Mouse (Mus musculus) layer of hippocampus, adult 2 months (tissue): ENCODE results near the gene Arid3b. TPM values are rescaled to one million over a fixed set of nuclear protein-coding genes. Genes with fewer than 3 reads are reported as not detected.

Source experiments
- DNase-seq, 2 experiments: peaks; one replicate each; pipeline ENCODE4 v3.0.0; 2022; ENCODE audit warnings: low spot score in 2 of 2
- H3K27ac ChIP-seq: fragments of 200-600 bp; 2 replicates; pipeline ENCODE4 v1.8.1; 2022
- H3K4me3 ChIP-seq: fragments of 200-600 bp; 2 replicates; pipeline ENCODE4 v1.8.1; 2022; ENCODE audit warnings: mild to moderate bottlenecking
- CTCF ChIP-seq: fragments of 200-600 bp; conservative IDR thresholded peaks from 2 replicates; pipeline ENCODE4 v1.8.1; 2022; ENCODE audit warnings: antibody characterized with exemption, mild to moderate bottlenecking, moderate library complexity
- total RNA-seq, 2 experiments: library from RNA; stranded (reverse); gene quantifications; 2 replicates each; pipeline ENCODE4 v1.2.3; 2021

The Arid3b gene
- total RNA-seq, 2 experiments from 2014 or later: 8.1 to 9.2 TPM

DNA sequence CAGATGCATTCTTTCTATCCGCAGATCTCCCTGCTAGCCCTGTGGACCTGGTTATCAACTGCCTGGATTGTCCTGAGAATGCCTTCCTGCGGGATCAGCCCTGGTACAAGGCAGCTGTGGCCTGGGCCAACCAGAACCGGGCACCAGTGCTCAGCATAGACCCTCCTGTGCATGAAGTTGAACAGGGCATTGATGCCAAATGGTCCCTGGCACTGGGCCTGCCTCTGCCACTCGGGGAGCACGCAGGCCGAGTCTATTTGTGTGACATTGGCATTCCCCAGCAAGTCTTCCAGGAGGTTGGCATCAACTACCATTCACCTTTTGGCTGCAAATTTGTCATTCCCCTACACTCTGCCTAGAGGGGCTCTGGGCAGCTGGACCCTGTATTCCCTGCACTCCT is 88.5 kb downstream of the Arid3b start:
- peak overlapping the region; percentile 29; the same call in 1 of the 2 replicates for H3K27ac ChIP-seq
- no peak for TF ChIP-seq CTCF
- no peak for DNase-seq

DNA sequence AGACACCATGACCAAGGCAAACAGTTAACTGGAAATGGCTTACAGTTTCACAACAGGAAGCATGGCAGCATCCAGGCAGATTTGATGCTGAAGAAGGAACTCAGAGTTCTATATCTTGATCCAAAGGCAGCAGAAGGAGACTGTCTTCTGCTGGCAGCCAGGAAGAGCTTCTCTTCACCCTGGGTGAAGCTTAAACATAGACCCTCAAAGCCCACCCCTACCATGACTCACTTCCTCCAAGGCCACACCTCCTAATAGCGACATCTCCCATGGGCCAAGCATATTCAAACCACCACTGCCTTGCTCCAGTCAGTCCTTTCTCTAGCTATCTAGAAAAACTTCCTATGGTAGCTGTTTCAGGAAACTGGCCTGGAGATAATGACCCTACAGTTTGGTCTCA is 89.5 kb downstream of the Arid3b start:
- TF ChIP-seq CTCF: no peak
- DNase-seq: no peak
- H3K4me3 ChIP-seq: no peak overlapping the region
- H3K27ac ChIP-seq: no peak overlapping the region

More for the DNA sequence above, 88.5 kb downstream of the Arid3b start:
- no peak overlapping the region for H3K4me3 ChIP-seq

DNA sequence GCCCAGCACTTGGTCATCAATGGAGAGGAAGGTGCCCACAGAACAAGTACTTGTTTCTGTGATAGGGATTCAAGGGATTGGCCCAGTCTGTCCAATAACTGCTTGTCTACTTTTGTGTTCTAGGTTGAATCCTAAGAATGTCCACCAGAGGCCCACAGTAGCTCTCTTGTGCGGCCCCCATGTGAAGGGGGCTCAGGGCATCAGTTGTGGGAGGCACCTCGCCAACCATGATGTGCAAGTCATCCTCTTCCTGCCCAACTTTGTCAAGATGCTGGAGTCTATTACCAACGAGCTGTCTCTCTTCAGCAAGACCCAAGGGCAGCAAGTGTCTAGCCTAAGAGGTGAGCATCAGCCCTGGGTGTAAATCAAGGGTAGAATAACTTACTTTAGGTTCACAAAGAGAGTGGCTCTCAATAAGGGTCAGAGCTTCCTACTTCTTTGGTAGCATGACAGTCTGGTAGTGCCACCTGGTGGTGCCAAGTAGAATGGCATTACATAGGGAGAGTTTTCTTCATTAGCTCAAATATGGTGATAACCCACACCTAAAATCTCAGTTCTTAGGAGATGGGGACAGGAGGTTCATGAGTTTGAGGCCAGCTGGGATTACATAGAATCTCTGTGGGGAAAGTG is 92.0 kb downstream of the Arid3b start:
- TF ChIP-seq CTCF: peak; percentile 89
- no peak overlapping the region for H3K27ac ChIP-seq
- H3K4me3 ChIP-seq: no peak overlapping the region
- DNase-seq: peak in 1 of 2 experiments; percentile 59

Other genes starting within 250 kb of the Arid3b start
- gene Ulk3, start 247.3 kb downstream of the Arid3b start, total RNA-seq: 10 to 100 TPM; 32.7 to 35.4 TPM
- gene Cplx3, start 230.5 kb downstream of the Arid3b start, total RNA-seq: 1 to 10 TPM; 3.7 to 5.9 TPM
- not detected for gene Lman1l, start 216.0 kb downstream of the Arid3b start, total RNA-seq
- 10 to 100 TPM; 34.7 to 37.5 TPM for gene Csk, start 183.2 kb downstream of the Arid3b start, total RNA-seq
- gene Cyp1a2, start 153.1 kb downstream of the Arid3b start, total RNA-seq: not detected
- gene Cyp1a1, start 148.9 kb downstream of the Arid3b start, total RNA-seq: under 1 TPM in 1 of 2 experiments, not detected in 1; 0.12 TPM
- 10 to 100 TPM; 13.2 to 14.1 TPM for gene Edc3, start 128.3 kb downstream of the Arid3b start, total RNA-seq
- gene Clk3, start 70.9 kb downstream of the Arid3b start, total RNA-seq: 10 to 100 TPM; 80.2 to 83.4 TPM
- 10 to 100 TPM; 98.5 to 98.7 TPM for gene Ubl7, start 74.2 kb upstream of the Arid3b start, total RNA-seq
- gene Sema7a, start 103.3 kb upstream of the Arid3b start, total RNA-seq: 100 to 1,000 TPM in 1 of 2 experiments, 10 to 100 TPM in 1; 94.4 to 102 TPM
- gene Cyp11a1, start 169.6 kb upstream of the Arid3b start, total RNA-seq: 1 to 10 TPM in 1 of 2 experiments, under 1 TPM in 1; 0.79 to 1.7 TPM
- gene Stra6, start 227.0 kb upstream of the Arid3b start, total RNA-seq: 10 to 100 TPM; 17.1 to 17.7 TPM